Mouse (Mus musculus) myocyte (in vitro differentiated cells): ENCODE measurements around the gene Hoxc12.

ENCODE experiments used
- CEBPB ChIP-seq: IDR thresholded peaks from 2 replicates; pipeline ENCODE4 v1.6.1; 2011; ENCODE audit warnings: mild to moderate bottlenecking, moderate library complexity; ENCODE audit not compliant: poor library complexity, insufficient read depth, severe bottlenecking
- MYOG ChIP-seq, 3 experiments: IDR thresholded peaks; one replicate each; pipeline ENCODE4 v1.6.1; 2011; ENCODE audit warnings: control low read depth in 2 of 3, low read depth in 2 of 3, mild to moderate bottlenecking in 2 of 3; ENCODE audit not compliant: insufficient read length in 2 of 3, control insufficient read depth in 1 of 3, insufficient read depth in 1 of 3
- POLR2A ChIP-seq: IDR thresholded peaks from one replicate; pipeline ENCODE4 v1.6.1; 2011; ENCODE audit warnings: low read depth, mild to moderate bottlenecking, control low read depth, moderate library complexity; ENCODE audit not compliant: insufficient read length
- USF1 ChIP-seq: IDR thresholded peaks from one replicate; pipeline ENCODE4 v1.6.1; 2011; ENCODE audit warnings: low read depth, mild to moderate bottlenecking, control low read depth, moderate library complexity

DNA sequence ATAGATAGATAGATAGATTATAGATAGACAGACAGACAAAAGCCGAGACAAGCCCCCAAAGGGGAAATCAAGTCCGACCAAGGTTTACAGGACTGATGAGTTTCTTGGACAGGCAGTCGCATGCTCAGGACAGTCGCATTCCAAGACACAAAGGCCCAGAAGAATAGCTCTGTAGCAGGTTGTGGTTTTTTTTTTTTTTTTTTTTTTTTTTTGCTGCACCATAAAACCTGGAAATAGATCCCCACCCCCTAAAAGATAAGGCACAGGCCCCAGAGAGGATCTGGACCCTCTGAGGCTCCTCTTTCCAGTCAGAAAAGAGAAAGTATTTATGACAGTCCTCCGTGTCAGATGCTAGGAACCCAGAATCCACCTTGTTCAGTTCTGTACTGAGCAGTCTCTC lies 51.5 kb downstream of the Hoxc12 start:
- no peak for TF ChIP-seq CEBPB
- TF ChIP-seq MYOG (IDR thresholded peaks at IDR 0.05; ENCODE audit: control insufficient read depth in 1 of 3, insufficient read depth in 1 of 3, insufficient read length in 2 of 3, low read depth in 2 of 3), result no peak
- no peak for TF ChIP-seq POLR2A
- TF ChIP-seq USF1, result no peak
